Mouse (Mus musculus): ENCODE results near the gene Smpd4. TPM values are rescaled to one million over a fixed set of nuclear protein-coding genes. Genes with fewer than 3 reads are reported as not detected.

The Smpd4 gene
- polyA plus RNA-seq (2021), result 31.3 TPM

DNA sequence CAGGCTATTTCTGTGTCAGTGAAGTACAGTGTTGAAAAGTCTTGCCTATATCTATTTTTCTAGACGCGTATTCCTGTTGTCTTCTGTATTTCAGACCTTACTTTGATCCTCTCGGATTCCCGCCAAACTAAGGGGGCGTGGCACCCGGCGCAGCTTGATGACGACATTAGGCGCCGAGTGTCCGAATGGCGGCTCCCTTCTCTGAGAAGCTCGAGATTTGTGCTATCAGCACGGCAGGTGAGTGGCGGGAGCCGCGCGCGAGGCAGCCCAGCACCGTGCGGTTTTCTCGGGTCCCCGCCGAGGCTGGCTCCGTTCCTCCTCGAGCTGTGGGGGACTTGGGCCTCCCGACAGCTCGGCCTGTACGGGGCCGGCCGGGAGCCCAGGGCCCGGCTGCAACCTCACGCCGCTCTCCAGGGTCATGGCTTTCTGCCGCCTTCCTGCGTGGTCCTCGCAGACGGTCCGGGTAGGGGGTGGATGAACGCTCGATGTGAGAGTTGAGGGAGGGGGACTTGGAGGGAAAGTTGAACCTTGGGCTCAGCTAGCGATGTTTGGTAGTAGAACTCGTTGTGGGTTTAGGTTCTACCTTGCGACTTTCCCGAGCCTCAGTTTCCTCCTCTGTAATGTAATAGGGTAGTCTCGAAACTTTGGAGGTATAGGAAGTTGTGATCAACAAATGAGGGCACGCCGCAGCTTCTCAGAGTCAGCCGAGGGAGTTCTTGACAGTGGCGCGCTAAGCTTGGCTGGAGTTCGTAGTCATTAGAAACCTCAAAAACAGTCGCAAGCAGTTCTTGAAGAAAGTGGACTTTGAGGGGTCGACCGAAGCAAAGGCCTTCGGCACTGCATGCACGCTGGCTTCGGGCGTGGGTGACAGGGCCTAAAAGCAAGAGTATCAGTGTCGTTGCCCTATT, at the start of gene Smpd4:
Smpd4 (plus strand) TSS at position 157 of the 908 bp plus-strand sequence.
- ATAC-seq, result no peak
- DNase-seq (ENCODE audit: low read depth, low spot score), result no peak
- in situ Hi-C loops (cut with MboI; ENCODE audit: low pct_unique_long_range_greater_than_20kb), result loop anchor here (5.0 kb wide), 1 partner anchor 62 kb away; no protein-coding TSS in a partner anchor
- no peak for TF ChIP-seq CTCF (IDR thresholded peaks at IDR 0.05)
- ChIA-PET CTCF (interaction anchor here (1.2 to 5.0 kb wide), 5 partner anchors 10 to 62 kb away, joined by 3 to 45 read pairs (median 6); no protein-coding TSS in a partner anchor), POLR2A (interaction anchor here (0.6 kb wide), 1 partner anchor 30 kb away, joined by 3 read pairs; no protein-coding TSS in a partner anchor)
- no peaks in the 10 kb centered on the region for H3K27me3 ChIP-seq

DNA sequence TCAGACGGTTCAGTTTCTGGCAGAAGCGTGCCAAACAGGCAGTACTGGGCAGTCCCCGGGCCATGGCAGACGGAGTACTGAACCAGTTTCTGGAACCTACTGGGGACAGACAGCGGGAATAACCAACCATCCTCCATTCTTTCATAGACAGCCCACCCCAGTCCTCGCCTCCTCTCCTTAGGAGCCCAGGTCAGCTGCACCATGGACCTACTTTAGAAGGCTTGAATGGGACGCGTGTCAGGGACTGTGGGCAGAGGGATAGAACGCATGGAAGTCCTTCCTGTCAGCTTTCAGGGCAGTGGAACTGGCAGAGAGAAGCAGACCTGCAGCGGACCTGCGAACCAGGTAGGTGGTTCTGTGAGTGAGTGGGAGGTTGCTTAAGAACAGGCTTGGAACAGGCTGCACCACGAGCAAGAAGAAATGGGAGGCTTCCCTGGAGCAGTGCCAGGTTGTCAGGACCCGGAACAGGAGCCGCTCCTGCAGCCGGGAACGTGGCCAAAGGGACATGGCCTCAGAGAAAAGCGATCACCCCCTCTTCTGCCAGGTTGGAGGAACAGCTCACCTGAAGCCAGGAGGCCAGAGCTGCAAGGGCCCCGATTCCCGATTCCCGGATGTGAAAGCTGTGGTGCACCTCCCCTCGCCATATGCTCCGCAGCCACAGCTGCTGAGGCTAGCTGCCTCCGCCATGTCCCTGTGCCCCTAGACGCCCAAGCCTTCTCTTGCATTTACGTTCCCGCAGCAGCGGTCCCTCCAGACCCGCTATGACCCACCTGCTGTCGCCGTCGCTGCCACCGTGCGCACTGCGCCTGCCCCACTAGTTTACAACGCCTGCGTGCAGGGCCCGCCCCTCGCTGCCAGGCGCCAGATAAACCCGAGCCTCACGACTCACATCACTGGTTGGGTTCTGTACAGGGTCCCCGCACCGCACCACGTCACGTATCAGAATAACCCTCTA, 43.0 kb upstream of the Smpd4 start:
- TF ChIP-seq CTCF (IDR thresholded peaks at IDR 0.05), result no peak
- H3K27me3 ChIP-seq, result peaks cover 14% of the 10 kb centered on the region
- no peak for DNase-seq (ENCODE audit: low read depth, low spot score)
- POLR2A ChIA-PET, result no interaction called here
- in situ Hi-C loops (cut with MboI; ENCODE audit: low pct_unique_long_range_greater_than_20kb), result no loop called here
- CTCF ChIA-PET, result no interaction called here
- no peak for ATAC-seq

DNA sequence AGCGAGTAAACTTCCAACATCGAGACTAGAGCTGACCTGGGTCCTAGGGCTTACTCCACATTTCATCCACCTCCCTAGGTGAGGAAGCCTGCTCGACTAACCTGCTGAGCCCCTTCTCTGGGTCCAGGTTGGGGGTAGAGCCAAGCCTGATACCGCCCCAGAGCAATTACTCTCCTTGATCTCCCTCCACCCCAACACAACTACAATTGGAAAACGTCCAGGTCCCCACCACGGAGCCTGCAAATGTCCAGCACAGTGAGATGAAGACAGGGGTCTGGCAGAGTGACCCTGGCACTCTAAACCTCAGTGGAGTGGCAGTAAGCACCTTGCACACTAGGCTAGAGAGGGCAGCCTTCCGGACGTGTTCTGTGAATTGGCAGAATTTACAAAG, 42.3 kb upstream of the Smpd4 start:
- in situ Hi-C loops (cut with MboI; ENCODE audit: low pct_unique_long_range_greater_than_20kb), result no loop called here
- peaks cover 14% of the 10 kb centered on the region for H3K27me3 ChIP-seq
- ATAC-seq (no peak), DNase-seq (ENCODE audit: low read depth, low spot score) (no peak)
- CTCF ChIA-PET, result no interaction called here
- POLR2A ChIA-PET, result no interaction called here
- TF ChIP-seq CTCF (IDR thresholded peaks at IDR 0.05), result no peak

DNA sequence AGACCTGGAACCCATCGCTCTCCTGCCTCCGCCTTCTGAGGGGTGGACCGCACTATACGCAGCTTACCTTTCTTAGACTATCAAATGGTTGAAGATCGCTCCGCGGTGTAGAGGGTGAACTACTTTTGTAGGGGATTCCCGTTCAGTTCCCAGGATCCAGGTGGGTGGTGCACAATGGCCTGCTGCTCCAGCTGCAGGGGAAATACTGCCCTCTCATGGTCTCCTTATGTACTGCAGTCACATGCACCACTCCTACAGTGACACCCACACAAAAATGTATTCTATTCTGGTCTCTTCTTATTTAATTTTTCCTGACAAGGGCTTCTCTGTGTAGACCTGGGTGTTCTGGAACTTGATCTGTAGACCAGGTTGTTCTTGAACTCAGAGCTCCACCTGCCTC, 36.1 kb upstream of the Smpd4 start, which contains the start of gene Slc7a4:
Slc7a4 (minus strand) TSS at position 151 of the 400 bp plus-strand sequence.
- ChIA-PET POLR2A (no interaction called here), CTCF (interaction anchor here (1.3 to 1.6 kb wide), 2 partner anchors 20 to 25 kb away, joined by 6 to 9 read pairs; partner anchors contain the start of gene P2rx6)
- DNase-seq (ENCODE audit: low read depth, low spot score) (no peak), ATAC-seq (no peak)
- in situ Hi-C loops (cut with MboI; ENCODE audit: low pct_unique_long_range_greater_than_20kb), result no loop called here
- H3K27me3 ChIP-seq, result no peaks in the 10 kb centered on the region
- no peak for TF ChIP-seq CTCF (IDR thresholded peaks at IDR 0.05)

DNA sequence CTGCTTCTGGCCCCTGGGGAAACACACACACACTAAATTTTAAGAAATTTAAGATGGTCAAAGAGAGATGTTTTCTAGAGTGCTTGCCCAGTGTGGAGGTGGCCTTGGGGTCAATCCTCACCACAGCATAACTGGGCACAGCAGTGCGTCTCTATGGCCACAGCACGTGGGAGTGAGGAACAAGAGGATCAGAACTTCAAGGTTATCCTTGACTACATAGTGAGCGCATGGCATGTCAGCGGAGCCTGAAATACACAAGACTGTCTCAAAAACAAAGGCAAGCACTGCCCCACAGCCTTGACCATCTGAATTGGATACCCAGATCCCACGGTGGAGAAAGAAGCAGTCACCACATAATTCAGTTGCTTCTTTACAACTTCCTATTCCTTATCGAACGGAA, 34.6 kb upstream of the Smpd4 start:
- no peaks in the 10 kb centered on the region for H3K27me3 ChIP-seq
- TF ChIP-seq CTCF (IDR thresholded peaks at IDR 0.05), result no peak
- in situ Hi-C loops (cut with MboI; ENCODE audit: low pct_unique_long_range_greater_than_20kb), result no loop called here
- no peak for DNase-seq (ENCODE audit: low read depth, low spot score)
- ATAC-seq, result no peak
- POLR2A ChIA-PET, result no interaction called here
- CTCF ChIA-PET, result interaction anchor here (1.3 kb wide), 1 partner anchor 38 kb away, joined by 3 read pairs; no protein-coding TSS in a partner anchor

DNA sequence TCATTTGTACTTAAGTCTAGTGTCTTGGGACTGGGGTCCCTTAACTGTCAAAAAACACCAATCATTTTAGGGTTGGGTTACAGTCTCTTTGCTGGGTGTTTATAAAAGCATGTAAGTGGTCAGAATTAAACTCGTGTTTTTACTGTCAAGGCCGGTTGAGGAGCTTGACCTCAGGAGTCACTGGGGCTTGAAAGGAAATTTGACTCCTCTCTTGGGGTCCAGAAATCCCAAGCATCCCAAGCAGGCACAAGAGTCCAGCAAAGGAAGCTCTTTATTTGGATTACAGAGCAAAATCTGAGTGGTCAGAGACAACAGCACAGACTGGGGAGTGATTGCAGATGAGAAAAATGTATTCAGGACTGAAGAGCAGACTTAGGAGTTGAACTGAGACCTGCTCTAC, 28.4 kb upstream of the Smpd4 start:
- CTCF ChIA-PET, result interaction anchor here (0.7 to 1.9 kb wide), 2 partner anchors 11 to 33 kb away, joined by 3 to 8 read pairs; no protein-coding TSS in a partner anchor
- POLR2A ChIA-PET, result no interaction called here
- in situ Hi-C loops (cut with MboI; ENCODE audit: low pct_unique_long_range_greater_than_20kb), result no loop called here
- no peaks in the 10 kb centered on the region for H3K27me3 ChIP-seq
- no peak for TF ChIP-seq CTCF (IDR thresholded peaks at IDR 0.05)
- ATAC-seq, result no peak
- no peak for DNase-seq (ENCODE audit: low read depth, low spot score)

DNA sequence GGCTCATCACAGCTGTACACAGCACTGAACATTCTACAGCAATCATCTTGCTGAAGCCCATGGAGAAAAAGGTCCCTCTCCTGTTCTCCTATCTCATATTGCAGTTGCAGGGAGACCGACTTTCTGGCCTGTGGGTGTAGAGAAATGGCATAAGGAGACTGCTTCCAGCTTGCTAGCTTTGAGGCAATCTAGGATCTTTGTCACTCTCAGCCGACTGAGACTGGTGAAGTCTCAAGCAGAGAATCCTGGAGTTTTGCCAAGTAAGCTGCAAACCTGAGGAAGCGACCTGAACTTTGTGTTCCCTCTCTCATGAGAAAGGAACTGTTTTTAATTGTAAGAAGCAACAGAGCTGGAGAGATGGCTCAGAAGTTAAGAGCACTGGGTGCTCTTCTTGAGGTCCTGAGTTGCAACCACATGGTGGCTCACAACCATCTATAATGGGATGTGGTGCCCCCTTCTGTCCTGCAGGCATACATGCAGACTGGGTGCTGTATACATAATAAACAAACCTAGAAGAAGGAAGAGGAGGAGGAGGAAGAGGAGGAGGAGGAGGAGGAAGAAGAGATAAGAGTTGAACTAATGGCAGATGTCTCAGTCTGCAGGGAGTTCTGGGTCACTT, 18.1 kb upstream of the Smpd4 start:
- POLR2A ChIA-PET, result no interaction called here
- no peaks in the 10 kb centered on the region for H3K27me3 ChIP-seq
- CTCF ChIA-PET, result interaction anchor here (0.9 to 1.6 kb wide), 4 partner anchors 10 to 38 kb away, joined by 3 read pairs; no protein-coding TSS in a partner anchor
- DNase-seq (ENCODE audit: low read depth, low spot score) (no peak), ATAC-seq (no peak)
- TF ChIP-seq CTCF (IDR thresholded peaks at IDR 0.05), result peak; percentile 38
- in situ Hi-C loops (cut with MboI; ENCODE audit: low pct_unique_long_range_greater_than_20kb), result no loop called here

DNA sequence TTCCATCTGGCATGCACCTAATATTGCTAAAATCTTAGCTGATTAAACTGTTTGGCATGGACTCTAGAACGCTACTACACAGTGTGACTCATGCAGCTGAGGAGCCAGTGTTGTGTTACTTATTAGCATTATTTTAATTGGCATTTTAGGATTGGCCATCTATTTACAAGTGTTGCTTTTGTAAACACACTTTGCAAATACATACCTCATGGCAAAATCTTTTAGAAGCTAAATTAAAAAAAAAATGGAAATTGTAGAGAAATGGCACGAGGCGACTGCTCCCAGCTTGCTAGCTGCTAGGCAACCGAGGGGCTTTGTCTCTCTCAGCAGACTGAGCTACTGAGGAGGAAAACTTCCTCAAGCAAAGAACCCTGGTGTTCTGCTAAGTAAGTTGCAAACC, 14.2 kb upstream of the Smpd4 start:
- in situ Hi-C loops (cut with MboI; ENCODE audit: low pct_unique_long_range_greater_than_20kb), result no loop called here
- ATAC-seq (no peak), DNase-seq (ENCODE audit: low read depth, low spot score) (no peak)
- TF ChIP-seq CTCF (IDR thresholded peaks at IDR 0.05), result no peak
- H3K27me3 ChIP-seq, result no peaks in the 10 kb centered on the region
- CTCF ChIA-PET, result interaction anchor here (1.0 to 1.5 kb wide), 3 partner anchors 16 to 50 kb away, joined by 3 to 4 read pairs (median 4); partner anchors contain the start of gene P2rx6
- POLR2A ChIA-PET, result no interaction called here

DNA sequence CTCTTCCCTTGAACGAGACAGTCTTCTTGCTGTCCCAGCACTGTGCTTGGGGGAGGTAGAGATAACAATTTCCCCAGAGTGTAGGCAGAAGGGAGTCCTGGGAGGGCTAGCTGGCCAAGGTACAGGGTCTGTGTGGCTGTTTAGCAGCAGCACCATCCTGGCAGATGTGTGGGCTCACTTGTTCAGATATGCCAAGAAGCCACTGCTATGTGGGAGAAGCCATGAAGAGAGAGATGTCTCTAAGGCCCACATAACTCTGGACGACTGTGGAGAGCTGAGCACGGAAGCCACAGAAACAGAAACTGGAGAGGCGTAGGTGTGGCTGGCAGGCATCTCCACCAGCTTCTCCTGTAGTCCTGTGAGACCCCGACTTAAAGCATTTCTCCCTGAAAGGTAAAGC, 13.5 kb upstream of the Smpd4 start:
- DNase-seq (ENCODE audit: low read depth, low spot score) (no peak), ATAC-seq (no peak)
- ChIA-PET POLR2A (no interaction called here), CTCF (interaction anchor here (1.4 to 1.9 kb wide), 3 partner anchors 16 to 43 kb away, joined by 3 to 4 read pairs (median 4); partner anchors contain the start of gene P2rx6)
- H3K27me3 ChIP-seq, result no peaks in the 10 kb centered on the region
- TF ChIP-seq CTCF (IDR thresholded peaks at IDR 0.05), result no peak
- in situ Hi-C loops (cut with MboI; ENCODE audit: low pct_unique_long_range_greater_than_20kb), result no loop called here

DNA sequence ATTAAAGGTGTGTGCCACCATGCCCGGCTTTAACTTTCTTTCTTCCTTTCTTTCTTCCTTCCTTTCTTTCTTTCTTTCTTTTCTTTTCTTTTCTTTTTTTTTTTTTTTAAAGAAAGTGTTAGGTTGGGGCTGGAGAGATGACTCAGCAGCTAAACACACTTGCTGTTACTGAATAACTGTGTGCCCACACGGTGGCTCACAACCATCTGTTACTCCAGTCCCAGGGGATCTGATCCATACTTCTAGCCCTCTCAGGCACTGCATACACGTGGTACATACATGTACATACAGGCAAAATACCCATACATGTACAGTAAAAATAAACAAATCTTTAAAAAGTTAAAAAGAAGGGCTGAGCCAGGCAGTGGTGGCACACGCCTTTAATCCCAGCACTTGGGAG, 7.8 kb upstream of the Smpd4 start:
- TF ChIP-seq CTCF (IDR thresholded peaks at IDR 0.05), result peak; percentile 22
- H3K27me3 ChIP-seq, result no peaks in the 10 kb centered on the region
- CTCF ChIA-PET, result interaction anchor here (1.1 to 3.3 kb wide), 3 partner anchors 14 to 53 kb away, joined by 3 to 14 read pairs (median 4); no protein-coding TSS in a partner anchor
- POLR2A ChIA-PET, result no interaction called here
- in situ Hi-C loops (cut with MboI; ENCODE audit: low pct_unique_long_range_greater_than_20kb), result no loop called here
- DNase-seq (ENCODE audit: low read depth, low spot score) (peak; percentile 41), ATAC-seq (no peak)
